Mouse (Mus musculus) embryonic stem cell, embryonic (primary cell): Measurements from ENCODE around the gene Crlf1.

ENCODE experiments used
- CTCF ChIA-PET, 4 experiments: fragments of 300-600 bp in 2 of 4; fragments of 350-600 bp in 2 of 4; sonication (Branson Sonifier 250); formaldehyde crosslinking; loops; one replicate each; lab custom pipeline; 2022; ENCODE audit warnings: inconsistent platforms in 2 of 4; lab: Charles Lee
- POLR2A ChIA-PET, 4 experiments: fragments of 300-600 bp in 2 of 4; fragments of 350-600 bp in 2 of 4; sonication (Branson Sonifier 250); formaldehyde crosslinking; loops; one replicate each; lab custom pipeline; 2022; ENCODE audit warnings: antibody characterized with exemption in 4 of 4, inconsistent platforms in 1 of 4; lab: Charles Lee

Gene Crlf1

DNA sequence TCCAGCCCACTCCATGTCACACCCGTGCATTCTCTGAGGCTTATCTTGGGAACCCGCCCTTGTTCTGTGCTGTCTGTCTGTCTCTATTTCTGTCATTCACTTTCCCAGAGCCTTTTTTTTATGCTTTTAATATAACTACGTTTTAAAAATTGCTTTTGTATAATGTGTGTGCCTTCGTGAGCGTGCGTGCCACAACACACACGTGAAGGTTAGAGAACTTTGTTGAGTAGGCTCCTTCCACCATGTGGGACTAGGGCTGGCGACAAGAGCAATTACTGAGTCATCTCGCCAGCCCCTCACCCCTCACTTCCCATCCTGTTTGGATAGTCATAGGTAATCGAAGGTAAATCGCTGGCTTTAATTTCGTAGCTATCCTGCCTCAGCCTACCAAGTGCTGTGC is 9.6 kb downstream of the Crlf1 start:
- ChIA-PET CTCF (interaction anchor here (0.6 to 4.6 kb wide), 36 partner anchors 8 to 266 kb away, joined by 3 to 66 read pairs (median 4); partner anchors contain the start of genes Fkbp8 (in 2 of the 4), Klhl26 (in 2 of the 4), Kxd1 (in 2 of the 4) and Ell (in 1 of the 4)), POLR2A (interaction anchor here in 3 of 4 experiments (0.7 to 33.4 kb wide), 23 partner anchors 9 to 337 kb away, joined by 3 to 844 read pairs (median 3); partner anchors contain the start of genes Ell (in 2 of the 3), Jund (in 2 of the 3), Kxd1 (in 2 of the 3) and Arrdc2 (in 1 of the 3))

DNA sequence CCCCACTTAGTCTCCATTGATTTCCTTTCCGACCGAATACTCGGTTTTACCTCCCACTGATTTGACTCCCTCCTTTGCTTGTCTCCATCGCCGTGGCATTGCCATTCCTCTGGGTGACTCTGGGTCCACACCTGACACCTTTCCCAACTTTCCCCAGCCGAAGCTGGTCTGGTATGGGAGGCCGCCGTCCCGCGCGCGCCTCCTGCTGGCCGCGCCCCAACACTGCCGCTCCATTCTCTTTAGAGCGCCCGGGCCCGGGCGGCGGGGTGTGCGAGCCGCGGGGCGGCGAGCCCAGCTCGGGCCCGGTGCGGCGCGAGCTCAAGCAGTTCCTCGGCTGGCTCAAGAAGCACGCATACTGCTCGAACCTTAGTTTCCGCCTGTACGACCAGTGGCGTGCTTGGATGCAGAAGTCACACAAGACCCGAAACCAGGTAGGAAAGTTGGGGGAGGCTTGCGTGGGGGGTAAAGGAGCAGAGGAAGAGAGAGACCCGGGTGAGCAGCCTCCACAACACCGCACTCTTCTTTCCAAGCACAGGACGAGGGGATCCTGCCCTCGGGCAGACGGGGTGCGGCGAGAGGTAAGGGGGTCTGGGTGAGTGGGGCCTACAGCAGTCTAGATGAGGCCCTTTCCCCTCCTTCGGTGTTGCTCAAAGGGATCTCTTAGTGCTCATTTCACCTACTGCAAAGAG is 10.2 kb downstream of the Crlf1 start:
- ChIA-PET CTCF (interaction anchor here (0.6 to 4.6 kb wide), 45 partner anchors 8 to 302 kb away, joined by 3 to 66 read pairs (median 4); partner anchors contain the start of genes Fkbp8 (in 2 of the 4), Klhl26 (in 2 of the 4), Kxd1 (in 2 of the 4) and Ell (in 1 of the 4)), POLR2A (interaction anchor here (0.6 to 33.4 kb wide), 24 partner anchors 10 to 337 kb away, joined by 3 to 844 read pairs (median 3); partner anchors contain the start of genes Ell (in 2 of the 4), Fkbp8 (in 2 of the 4), Jund (in 2 of the 4) and Klhl26 (in 2 of the 4))

DNA sequence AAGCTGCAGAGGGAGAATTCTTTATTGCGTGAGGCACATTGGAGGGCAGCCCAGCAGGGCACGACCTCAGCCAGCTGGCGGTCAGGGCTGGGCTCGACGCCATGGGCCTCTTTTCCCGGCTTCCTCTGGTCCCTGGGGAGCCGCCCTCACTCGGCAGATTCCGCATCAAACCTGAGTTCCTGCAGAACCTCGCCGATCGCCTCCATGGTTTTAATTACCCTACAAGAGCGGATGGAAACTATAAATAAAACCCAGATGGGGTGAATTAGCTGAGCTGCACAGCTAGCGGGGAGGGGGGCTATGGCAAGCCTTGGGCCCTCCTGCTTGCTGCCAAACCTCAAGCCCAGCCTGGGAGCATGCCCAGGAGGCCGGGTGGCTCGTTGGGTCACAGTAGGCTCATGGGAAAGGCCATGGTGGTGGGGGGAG is 11.3 kb downstream of the Crlf1 start:
- CTCF ChIA-PET: interaction anchor here (0.5 to 4.6 kb wide), 28 partner anchors 8 to 353 kb away, joined by 3 to 66 read pairs (median 5); partner anchors contain the start of genes Fkbp8 (in 2 of the 4), Klhl26 (in 2 of the 4), Kxd1 (in 2 of the 4) and Ssbp4 (in 1 of the 4)
- POLR2A ChIA-PET: interaction anchor here in 3 of 4 experiments (0.6 to 33.4 kb wide), 15 partner anchors 13 to 204 kb away, joined by 3 to 844 read pairs (median 7); partner anchors contain the start of genes Ell (in 2 of the 3), Fkbp8 (in 2 of the 3), Klhl26 (in 2 of the 3) and Kxd1 (in 2 of the 3)

DNA sequence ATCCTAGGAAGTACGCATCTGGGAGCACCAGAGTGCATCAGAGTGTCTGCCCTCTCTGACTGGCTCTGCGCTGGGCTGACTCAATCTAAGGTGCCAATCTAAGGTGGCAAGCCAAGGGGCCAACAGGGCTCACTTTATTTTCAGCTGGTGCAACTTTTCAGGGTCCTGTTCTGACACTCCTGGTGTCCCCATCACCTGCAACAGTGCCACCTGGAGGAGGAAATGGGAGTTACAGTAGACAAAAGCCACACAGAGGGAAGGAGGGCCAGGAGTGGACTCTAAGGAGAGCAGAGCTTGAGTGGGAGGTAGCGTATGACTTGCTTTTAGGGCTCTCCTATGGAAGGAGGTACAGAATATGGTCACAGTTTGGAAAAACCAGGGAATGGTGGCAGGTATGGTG is 11.9 kb downstream of the Crlf1 start:
- POLR2A ChIA-PET: interaction anchor here (0.6 to 33.4 kb wide), 36 partner anchors 14 to 335 kb away, joined by 3 to 844 read pairs (median 6); partner anchors contain the start of genes Fkbp8 (in 3 of the 4), Kxd1 (in 3 of the 4), Ell (in 2 of the 4) and Jund (in 2 of the 4)
- CTCF ChIA-PET: interaction anchor here (0.5 to 4.6 kb wide), 34 partner anchors 9 to 353 kb away, joined by 3 to 66 read pairs (median 4); partner anchors contain the start of genes Fkbp8 (in 3 of the 4), Kxd1 (in 3 of the 4), Klhl26 (in 2 of the 4) and Upf1 (in 2 of the 4)

DNA sequence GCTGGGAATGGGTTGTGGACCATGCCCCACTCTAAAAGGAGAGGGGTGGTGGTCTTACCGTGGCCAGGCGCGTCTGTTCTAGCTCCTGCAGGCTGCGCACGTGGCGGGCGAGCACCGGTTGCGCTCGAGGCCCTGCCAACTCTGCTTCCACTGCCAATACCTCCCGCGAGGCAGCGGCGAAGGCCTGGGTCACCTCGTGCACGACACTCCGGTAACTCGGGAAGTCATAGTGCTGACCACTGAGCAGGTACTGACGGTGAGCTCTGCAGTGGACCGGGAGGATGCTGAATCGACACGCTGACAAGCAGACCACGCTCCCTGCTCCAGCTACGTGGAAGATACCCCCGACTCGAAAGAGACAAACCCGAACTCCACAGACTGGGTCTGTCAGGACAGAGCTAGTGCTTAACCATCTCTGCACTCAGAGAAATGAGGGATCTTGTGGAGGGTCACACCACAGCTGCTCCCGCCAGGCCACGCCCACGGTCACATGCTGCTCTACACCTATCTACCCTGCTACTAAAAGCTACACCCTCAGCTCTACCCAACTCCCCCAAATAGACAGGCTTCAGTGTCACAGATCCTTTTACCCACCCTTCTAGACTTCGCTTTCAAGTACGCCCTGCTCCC is 12.9 kb downstream of the Crlf1 start:
- ChIA-PET POLR2A (interaction anchor here (0.6 to 33.4 kb wide), 123 partner anchors 7 to 870 kb away, joined by 3 to 844 read pairs (median 4); partner anchors contain the start of genes Fkbp8 (in 4 of the 4), Kxd1 (in 4 of the 4), Ell (in 3 of the 4) and Jund (in 2 of the 4)), CTCF (interaction anchor here (0.6 to 4.6 kb wide), 52 partner anchors 9 to 527 kb away, joined by 3 to 66 read pairs (median 4); partner anchors contain the start of genes Fkbp8 (in 3 of the 4), Kxd1 (in 3 of the 4), Klhl26 (in 2 of the 4) and Upf1 (in 2 of the 4))

DNA sequence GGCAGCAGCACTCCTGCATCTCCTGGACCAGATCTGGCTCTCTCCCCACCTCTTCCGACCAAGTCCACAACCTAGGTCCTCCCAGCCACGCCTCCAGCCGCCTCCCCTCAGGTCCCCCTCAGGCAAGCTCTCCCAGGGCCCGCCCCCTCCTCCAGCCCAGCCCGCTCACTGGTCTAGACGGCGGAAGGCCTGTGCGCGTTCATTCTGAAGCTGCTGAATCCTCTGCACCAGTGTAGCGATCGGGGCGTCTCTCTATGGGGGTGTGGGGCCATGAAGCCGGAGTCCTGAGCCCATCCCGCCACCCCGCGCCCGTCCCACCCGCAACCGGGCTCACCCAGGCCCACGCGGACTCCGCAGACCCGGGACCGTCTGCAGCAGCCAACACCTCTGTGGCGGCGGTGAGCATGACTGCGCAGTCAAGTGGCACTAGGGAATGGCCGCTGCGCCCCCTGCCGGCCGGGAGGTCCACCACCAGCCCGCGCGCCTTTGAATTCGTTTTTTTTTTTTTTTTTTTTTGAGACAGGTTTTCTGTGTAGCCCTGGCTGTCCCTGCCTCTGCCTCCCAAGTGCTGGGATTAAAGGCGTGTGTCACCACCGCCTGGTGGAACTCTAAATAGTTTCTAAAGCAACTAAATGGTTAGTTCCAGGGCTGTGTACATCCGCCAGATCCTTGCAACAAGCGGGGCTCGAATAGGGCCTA is 13.5 kb downstream of the Crlf1 start, which contains the start of gene Rex1bd:
Rex1bd (minus strand) TSS at position 425 of the 699 bp plus-strand sequence.
- POLR2A ChIA-PET: interaction anchor here (0.6 to 33.4 kb wide), 114 partner anchors 8 to 870 kb away, joined by 3 to 844 read pairs (median 4); partner anchors contain the start of genes Fkbp8 (in 4 of the 4), Kxd1 (in 4 of the 4), Ell (in 3 of the 4) and Jund (in 2 of the 4)
- CTCF ChIA-PET: interaction anchor here (0.6 to 4.6 kb wide), 48 partner anchors 10 to 528 kb away, joined by 3 to 66 read pairs (median 4); partner anchors contain the start of genes Fkbp8 (in 3 of the 4), Kxd1 (in 3 of the 4), Ell (in 1 of the 4) and Klhl26 (in 1 of the 4)

DNA sequence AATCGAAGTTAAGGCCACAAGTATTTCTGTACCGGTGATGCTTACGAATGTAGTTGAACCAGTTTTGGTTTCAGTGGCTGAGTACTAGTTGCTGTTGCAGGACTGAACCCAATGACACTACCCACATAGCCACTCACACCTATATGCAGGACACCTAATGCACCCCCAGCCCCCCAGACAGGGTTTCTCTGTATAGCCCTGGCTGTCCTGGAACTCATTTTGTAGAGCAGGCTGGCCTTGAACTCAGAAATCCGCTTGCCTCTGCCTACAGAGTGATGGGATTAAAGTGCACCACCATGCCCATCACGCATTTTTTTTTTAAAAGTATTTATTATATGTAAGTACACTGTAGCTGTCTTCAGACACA is 14.1 kb downstream of the Crlf1 start:
- POLR2A ChIA-PET: interaction anchor here (0.6 to 33.4 kb wide), 33 partner anchors 9 to 332 kb away, joined by 3 to 844 read pairs (median 7); partner anchors contain the start of genes Fkbp8 (in 4 of the 4), Kxd1 (in 4 of the 4), Ell (in 2 of the 4) and Jund (in 2 of the 4)
- CTCF ChIA-PET: interaction anchor here in 3 of 4 experiments (0.6 to 4.6 kb wide), 8 partner anchors 21 to 256 kb away, joined by 3 to 66 read pairs (median 8); partner anchors contain the start of genes Ell (in 1 of the 3), Fkbp8 (in 1 of the 3) and Kxd1 (in 1 of the 3)

DNA sequence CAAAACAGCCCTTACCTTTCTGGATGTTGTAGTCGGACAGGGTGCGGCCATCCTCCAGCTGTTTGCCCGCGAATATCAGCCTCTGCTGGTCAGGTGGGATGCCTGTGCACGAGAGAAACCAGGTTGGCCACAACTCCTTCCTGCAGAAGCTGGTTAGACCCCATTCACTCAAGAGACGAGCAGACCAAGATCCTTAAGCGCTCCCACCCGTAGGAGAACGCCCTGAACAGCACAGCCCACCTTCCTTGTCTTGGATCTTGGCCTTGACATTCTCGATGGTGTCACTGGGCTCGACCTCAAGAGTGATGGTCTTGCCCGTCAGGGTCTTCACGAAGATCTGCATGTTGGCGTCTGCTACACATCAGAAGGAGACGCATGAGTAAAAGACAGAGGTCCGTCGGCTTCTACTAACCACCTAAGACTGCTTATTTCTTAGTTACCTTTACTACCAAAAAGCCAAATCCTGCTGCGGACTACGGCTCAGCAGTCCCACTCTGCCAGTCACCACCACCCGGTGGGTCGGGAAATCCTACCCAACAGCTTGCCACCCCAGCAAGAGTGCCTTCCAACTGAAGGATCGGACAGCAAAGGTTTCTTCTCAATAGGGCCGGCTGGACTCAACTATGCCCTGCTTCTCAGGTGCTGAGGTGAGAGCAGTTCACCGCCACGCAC is 16.5 kb downstream of the Crlf1 start:
- POLR2A ChIA-PET: interaction anchor here (0.5 to 33.4 kb wide), 45 partner anchors 9 to 570 kb away, joined by 3 to 844 read pairs (median 5); partner anchors contain the start of genes Ell (in 4 of the 4), Fkbp8 (in 3 of the 4), Kxd1 (in 3 of the 4) and Lsm4 (in 2 of the 4)
- CTCF ChIA-PET: interaction anchor here in 1 of 4 experiments (1.5 kb wide), 1 partner anchor 348 kb away, joined by 3 read pairs; no protein-coding TSS in a partner anchor

DNA sequence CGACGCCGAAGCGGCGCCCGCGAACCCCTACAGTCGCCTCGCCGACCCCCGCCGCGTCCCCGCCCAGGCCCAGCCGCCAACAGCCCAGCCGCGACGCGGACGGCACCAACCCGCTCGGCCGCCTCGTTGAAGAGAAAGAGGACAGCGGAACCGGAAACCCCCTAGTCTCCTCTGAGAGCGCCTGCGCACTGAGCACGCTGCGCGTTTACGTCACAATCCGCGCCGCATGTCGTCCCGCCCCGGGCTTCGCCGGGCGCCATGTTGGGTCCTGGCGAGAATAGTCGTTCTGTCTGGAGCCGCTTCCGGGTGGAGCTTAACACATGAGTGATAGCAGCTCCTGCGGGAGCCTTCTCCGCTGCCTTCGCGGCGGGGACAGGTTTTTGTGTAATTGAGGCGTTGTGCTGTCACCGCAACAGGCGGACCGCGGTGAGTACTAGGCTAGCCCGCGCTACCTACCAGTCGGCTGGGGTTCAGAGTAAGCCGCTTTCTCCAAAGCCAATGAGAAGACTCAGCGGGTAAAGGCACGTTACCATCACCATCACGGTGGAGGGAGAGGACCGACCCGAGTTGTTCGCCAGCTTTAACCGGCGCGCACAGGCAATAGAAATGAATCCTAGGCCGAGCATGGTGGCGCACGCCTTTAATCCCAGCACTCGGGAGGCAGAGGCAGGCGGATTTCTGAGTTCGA is 17.4 kb downstream of the Crlf1 start, which contains the start of gene Uba52:
Uba52 (minus strand) TSS at position 574 of the 688 bp plus-strand sequence.
- POLR2A ChIA-PET: interaction anchor here (0.5 to 33.4 kb wide), 89 partner anchors 8 to 1208 kb away, joined by 3 to 844 read pairs (median 4); partner anchors contain the start of genes Ell (in 4 of the 4), Fkbp8 (in 4 of the 4), Kxd1 (in 4 of the 4) and Lsm4 (in 3 of the 4)
- CTCF ChIA-PET: interaction anchor here in 2 of 4 experiments (0.5 to 1.5 kb wide), 5 partner anchors 34 to 1920 kb away, joined by 3 to 5 read pairs (median 4); partner anchors contain the start of gene Klhl26 (in 1 of the 2)

DNA sequence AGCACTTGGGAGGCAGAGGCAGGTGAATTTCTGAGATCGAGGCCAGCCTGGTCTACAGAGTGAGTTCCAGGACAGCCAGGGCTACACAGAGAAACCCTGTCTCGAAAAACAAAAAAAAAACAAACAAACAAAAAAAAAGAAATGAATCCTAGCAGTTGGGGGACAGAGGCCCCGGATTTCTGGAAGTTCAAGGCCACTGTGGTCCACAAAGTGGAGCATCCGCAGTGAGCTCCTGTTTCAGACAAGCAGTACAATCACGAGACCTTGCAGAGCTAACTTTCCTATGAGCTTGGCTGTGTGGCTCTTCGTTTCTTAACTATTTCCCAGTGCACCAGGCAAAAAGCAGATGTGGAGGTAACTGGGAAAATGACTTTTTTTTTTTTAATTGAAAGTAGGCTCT is 18.2 kb downstream of the Crlf1 start:
- CTCF ChIA-PET: interaction anchor here (0.6 to 0.9 kb wide), 6 partner anchors 10 to 178 kb away, joined by 3 to 4 read pairs (median 4); partner anchors contain the start of genes Fkbp8 (in 1 of the 4), Klhl26 (in 1 of the 4) and Kxd1 (in 1 of the 4)

DNA sequence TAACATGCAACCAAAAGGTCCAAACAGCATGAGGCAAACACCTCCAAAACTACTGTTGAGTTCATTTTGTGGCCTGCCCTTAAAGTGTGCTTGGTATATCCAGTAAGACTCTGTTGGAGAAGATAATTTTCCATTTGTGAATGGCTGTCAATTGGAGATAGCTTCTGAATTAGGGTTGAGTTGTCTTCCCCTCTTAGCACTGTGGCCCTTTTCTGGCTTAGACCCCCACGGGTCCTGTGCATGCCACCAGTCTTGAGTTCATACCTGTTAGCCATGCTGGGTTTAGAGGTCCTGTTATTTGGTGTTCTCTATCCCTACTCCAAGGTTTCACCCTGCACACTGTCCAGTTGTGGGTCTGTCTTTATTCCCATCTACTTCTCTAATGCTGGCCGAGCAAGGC is 18.8 kb downstream of the Crlf1 start:
- POLR2A ChIA-PET: interaction anchor here (0.6 to 33.4 kb wide), 51 partner anchors 8 to 609 kb away, joined by 3 to 844 read pairs (median 4); partner anchors contain the start of genes Fkbp8 (in 4 of the 4), Kxd1 (in 4 of the 4), Ell (in 2 of the 4) and Jund (in 2 of the 4)

More for the DNA sequence above, 18.2 kb downstream of the Crlf1 start:
- POLR2A ChIA-PET: interaction anchor here (0.6 to 33.4 kb wide), 66 partner anchors 9 to 609 kb away, joined by 3 to 844 read pairs (median 4); partner anchors contain the start of genes Fkbp8 (in 4 of the 4), Kxd1 (in 4 of the 4), Ell (in 3 of the 4) and Jund (in 2 of the 4)

DNA sequence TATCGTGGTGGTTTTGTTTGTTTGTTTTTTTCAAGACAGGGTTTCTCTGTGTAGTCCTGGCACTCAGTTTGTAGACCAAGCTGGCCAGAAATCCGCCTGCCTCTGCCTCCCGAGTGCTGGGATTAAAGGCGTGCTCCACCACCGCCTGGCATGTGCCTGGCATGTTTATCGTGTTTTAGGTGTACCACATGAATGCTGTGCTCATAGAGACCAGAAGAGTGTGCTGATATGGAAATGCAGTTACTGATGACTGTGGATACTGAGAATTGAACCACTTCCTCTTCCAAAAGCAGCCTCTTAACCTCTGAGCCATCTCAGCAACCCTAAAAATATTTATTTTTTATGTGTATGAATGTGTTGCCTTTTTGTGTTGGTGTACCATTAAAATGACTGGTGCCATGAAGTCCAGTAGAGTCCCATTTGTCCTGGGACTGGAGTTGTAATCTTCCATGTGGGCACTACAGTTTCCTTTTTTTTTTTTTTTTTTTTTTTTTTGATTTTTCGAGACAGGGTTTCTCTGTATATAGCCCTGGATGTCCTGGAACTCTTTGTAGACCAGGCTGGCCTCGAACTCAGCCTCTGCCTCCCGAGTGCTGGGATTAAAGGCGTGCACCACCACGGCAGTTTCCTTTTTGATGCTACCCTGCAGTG is 19.4 kb downstream of the Crlf1 start:
- CTCF ChIA-PET: no interaction called here
- POLR2A ChIA-PET: interaction anchor here in 3 of 4 experiments (0.6 to 33.4 kb wide), 17 partner anchors 9 to 610 kb away, joined by 3 to 844 read pairs (median 7); partner anchors contain the start of genes Ell (in 2 of the 3), Fkbp8 (in 2 of the 3), Kxd1 (in 2 of the 3) and Klhl26 (in 1 of the 3)

More for the DNA sequence above, 18.8 kb downstream of the Crlf1 start:
- CTCF ChIA-PET: interaction anchor here in 2 of 4 experiments (0.7 to 0.9 kb wide), 3 partner anchors 9 to 175 kb away, joined by 3 to 4 read pairs (median 4); partner anchors contain the start of genes Fkbp8 (in 1 of the 2) and Kxd1 (in 1 of the 2)

DNA sequence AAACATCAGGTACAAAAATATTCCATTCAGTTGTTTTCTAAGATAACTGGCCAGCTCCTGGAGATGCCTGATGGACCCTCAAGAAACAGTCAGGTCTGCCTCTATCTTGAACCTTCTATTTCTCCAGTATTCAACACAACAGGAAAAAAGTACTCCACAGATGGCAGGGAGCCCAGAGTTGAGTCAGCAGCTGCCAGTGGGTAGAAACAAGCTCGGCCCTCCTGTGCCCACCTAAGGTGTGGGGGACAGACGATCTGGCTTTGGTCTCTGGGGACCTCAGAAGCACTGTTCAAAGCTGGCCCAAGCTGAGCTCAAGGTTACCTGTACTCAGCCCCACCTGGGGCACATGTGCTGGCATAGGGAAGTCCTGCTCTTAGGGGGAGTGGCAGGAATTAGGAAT is 20.5 kb downstream of the Crlf1 start:
- POLR2A ChIA-PET: interaction anchor here (0.5 to 33.4 kb wide), 9 partner anchors 8 to 264 kb away, joined by 3 to 844 read pairs (median 4); partner anchors contain the start of genes Fkbp8 (in 3 of the 4), Kxd1 (in 3 of the 4) and Ell (in 2 of the 4)

More for the DNA sequence above, 20.5 kb downstream of the Crlf1 start:
- CTCF ChIA-PET: interaction anchor here in 1 of 4 experiments (0.6 to 0.7 kb wide), 2 partner anchors 22 to 153 kb away, joined by 3 read pairs; no protein-coding TSS in a partner anchor
